Mouse (Mus musculus) kidney, embryonic 16.5 days (tissue): ENCODE measurements at regions not wholly inside any gene's neighbourhood (a gene's known extent, or its start where the extent isn't known, plus 50 kb on each side); places are given as distances from the start of the nearest gene placed in this dataset.

Experiments
- ATAC-seq: fragments of 200-750 bp; cut with Nextera tagmentation; 2 replicates; pipeline ENCODE4 v1.8.0; 2017; ENCODE audit warnings: moderate TSS enrichment; ENCODE audit not compliant: low FRiP score, low TSS enrichment
- H3K27ac ChIP-seq: fragments of 300-500 bp; sonication (generic); 2 replicates; pipeline ENCODE4 v1.5.1; 2014; ENCODE audit warnings: low read length
- H3K27me3 ChIP-seq: fragments of 300-500 bp; sonication (generic); 2 replicates; pipeline ENCODE4 v1.6.1; 2014; ENCODE audit warnings: low read length, control low read depth, mixed read lengths; ENCODE audit not compliant: insufficient read depth
- H3K36me3 ChIP-seq: fragments of 300-500 bp; sonication (generic); 2 replicates; pipeline ENCODE4 v1.6.1; 2014; ENCODE audit warnings: low read length, control low read depth, mixed read lengths; ENCODE audit not compliant: insufficient read depth
- H3K4me1 ChIP-seq: fragments of 300-500 bp; sonication (generic); 2 replicates; pipeline ENCODE4 v1.6.1; 2014; ENCODE audit warnings: low read length, control low read depth, mixed read lengths; ENCODE audit not compliant: insufficient read depth
- H3K4me2 ChIP-seq: fragments of 300-500 bp; sonication (generic); replicated peaks from 2 replicates; pipeline ENCODE4 v1.6.1; 2014; ENCODE audit warnings: low read depth, low read length
- H3K4me3 ChIP-seq: fragments of 300-500 bp; sonication (generic); 2 replicates; pipeline ENCODE4 v1.5.1; 2014; ENCODE audit warnings: mild to moderate bottlenecking, low read length
- H3K9ac ChIP-seq: fragments of 300-500 bp; sonication (generic); replicated peaks from 2 replicates; pipeline ENCODE4 v1.6.1; 2014; ENCODE audit warnings: low read length
- H3K9me3 ChIP-seq: fragments of 300-500 bp; sonication (generic); 2 replicates; pipeline ENCODE4 v1.6.1; 2016; ENCODE audit warnings: low read length, control low read depth
- whole genome bisulfite sequencing: fragments of 180-500 bp; shearing (Covaris S2); extraction: QIAGEN DNeasy Blood & Tissue Kit; methylation state at CpG from one replicate; pipeline ENCODE4 v1.1.7; 2014; 5-methylcytosine and 5-hydroxymethylcytosine counted together

GRCm38 (mm10) chr1:183931141-183931540 is 82.0 kb upstream of the Dusp10 start:
- no peak for ATAC-seq
- Histone ChIP-seq H3K9me3 (no peaks in the 10 kb centered on the region), H3K9ac (no peak overlapping the region), H3K27me3 (no peaks in the 10 kb centered on the region), H3K36me3 (no peaks in the 10 kb centered on the region), H3K4me2 (no peak overlapping the region), H3K27ac (no peak overlapping the region), H3K4me1 (no peaks in the 10 kb centered on the region), H3K4me3 (no peak overlapping the region)
- WGBS, result 72% methylated on average over 3 of the region's 3 CpGs

- H3K4me1 ChIP-seq, result no peaks in the 10 kb centered on the region
- no peak overlapping the region for H3K9ac ChIP-seq
- ATAC-seq, result no peak
- H3K27me3 ChIP-seq, result no peaks in the 10 kb centered on the region
- no peak overlapping the region for H3K27ac ChIP-seq
- 51% methylated on average over 2 of the region's 2 CpGs for WGBS
- no peaks in the 10 kb centered on the region for H3K9me3 ChIP-seq
- H3K36me3 ChIP-seq, result no peaks in the 10 kb centered on the region
- H3K4me2 ChIP-seq, result no peak overlapping the region
- no peak overlapping the region for H3K4me3 ChIP-seq
Measured at GRCm38 (mm10) chr1:183933845-183934244, 79.3 kb upstream of the Dusp10 start.

GRCm38 (mm10) chr1:183937166-183937565 is 75.9 kb upstream of the Dusp10 start:
- Histone ChIP-seq H3K27me3 (no peaks in the 10 kb centered on the region), H3K27ac (no peak overlapping the region), H3K9ac (no peak overlapping the region), H3K9me3 (no peaks in the 10 kb centered on the region), H3K4me3 (no peak overlapping the region), H3K36me3 (no peaks in the 10 kb centered on the region), H3K4me2 (no peak overlapping the region), H3K4me1 (no peaks in the 10 kb centered on the region)
- ATAC-seq, result no peak
- 90% methylated on average over 11 of the region's 11 CpGs for WGBS

GRCm38 (mm10) chr1:183938361-183938760 is 74.7 kb upstream of the Dusp10 start:
- Histone ChIP-seq H3K9ac (no peak overlapping the region), H3K27ac (no peak overlapping the region), H3K36me3 (no peaks in the 10 kb centered on the region), H3K9me3 (no peaks in the 10 kb centered on the region), H3K4me1 (no peaks in the 10 kb centered on the region), H3K4me2 (no peak overlapping the region), H3K4me3 (no peak overlapping the region), H3K27me3 (no peaks in the 10 kb centered on the region)
- no peak for ATAC-seq
- WGBS, result 69% methylated on average over 6 of the region's 6 CpGs

GRCm38 (mm10) chr1:183940706-183941105 is 72.4 kb upstream of the Dusp10 start:
- Histone ChIP-seq H3K4me2 (no peak overlapping the region), H3K36me3 (no peaks in the 10 kb centered on the region), H3K4me3 (no peak overlapping the region), H3K27me3 (no peaks in the 10 kb centered on the region), H3K9ac (no peak overlapping the region), H3K4me1 (no peaks in the 10 kb centered on the region), H3K27ac (no peak overlapping the region), H3K9me3 (no peaks in the 10 kb centered on the region)
- ATAC-seq, result no peak
- WGBS, result 92% methylated on average over 2 of the region's 2 CpGs

- WGBS, result 81% methylated on average over 8 of the region's 8 CpGs
- H3K4me1 ChIP-seq, result no peaks in the 10 kb centered on the region
- H3K27me3 ChIP-seq, result no peaks in the 10 kb centered on the region
- H3K4me2 ChIP-seq, result no peak overlapping the region
- no peak for ATAC-seq
- H3K9ac ChIP-seq, result no peak overlapping the region
- no peak overlapping the region for H3K4me3 ChIP-seq
- no peaks in the 10 kb centered on the region for H3K36me3 ChIP-seq
- no peaks in the 10 kb centered on the region for H3K9me3 ChIP-seq
- H3K27ac ChIP-seq, result no peak overlapping the region
Measured at GRCm38 (mm10) chr1:183946241-183946640, 66.9 kb upstream of the Dusp10 start.

GRCm38 (mm10) chr1:183947066-183947465 is 66.0 kb upstream of the Dusp10 start:
- no peaks in the 10 kb centered on the region for H3K27me3 ChIP-seq
- no peaks in the 10 kb centered on the region for H3K9me3 ChIP-seq
- no peak for ATAC-seq
- no peaks in the 10 kb centered on the region for H3K36me3 ChIP-seq
- no peaks in the 10 kb centered on the region for H3K4me1 ChIP-seq
- no peak overlapping the region for H3K4me2 ChIP-seq
- no peak overlapping the region for H3K4me3 ChIP-seq
- H3K9ac ChIP-seq, result no peak overlapping the region
- 81% methylated on average over 5 of the region's 5 CpGs for WGBS
- no peak overlapping the region for H3K27ac ChIP-seq

GRCm38 (mm10) chr1:183949205-183949604 is 63.9 kb upstream of the Dusp10 start:
- Histone ChIP-seq H3K4me2 (no peak overlapping the region), H3K9me3 (no peaks in the 10 kb centered on the region), H3K9ac (no peak overlapping the region), H3K27ac (no peak overlapping the region), H3K4me1 (no peaks in the 10 kb centered on the region), H3K4me3 (no peak overlapping the region), H3K27me3 (no peaks in the 10 kb centered on the region), H3K36me3 (no peaks in the 10 kb centered on the region)
- ATAC-seq, result no peak
- WGBS, result 73% methylated on average over 4 of the region's 4 CpGs

- H3K9me3 ChIP-seq, result no peaks in the 10 kb centered on the region
- no peaks in the 10 kb centered on the region for H3K4me1 ChIP-seq
- H3K4me3 ChIP-seq, result no peak overlapping the region
- H3K27ac ChIP-seq, result no peak overlapping the region
- H3K36me3 ChIP-seq, result no peaks in the 10 kb centered on the region
- ATAC-seq, result no peak
- H3K27me3 ChIP-seq, result no peaks in the 10 kb centered on the region
- H3K4me2 ChIP-seq, result no peak overlapping the region
- 94% methylated on average over 2 of the region's 2 CpGs for WGBS
- H3K9ac ChIP-seq, result no peak overlapping the region
Measured at GRCm38 (mm10) chr1:183954086-183954485, 59.0 kb upstream of the Dusp10 start.

GRCm38 (mm10) chr1:183956391-183956790 is 56.7 kb upstream of the Dusp10 start:
- H3K27ac ChIP-seq, result no peak overlapping the region
- H3K4me1 ChIP-seq, result no peaks in the 10 kb centered on the region
- H3K27me3 ChIP-seq, result no peaks in the 10 kb centered on the region
- no peaks in the 10 kb centered on the region for H3K36me3 ChIP-seq
- ATAC-seq, result no peak
- H3K4me2 ChIP-seq, result no peak overlapping the region
- 67% methylated on average over 3 of the region's 3 CpGs for WGBS
- no peak overlapping the region for H3K9ac ChIP-seq
- no peaks in the 10 kb centered on the region for H3K9me3 ChIP-seq
- H3K4me3 ChIP-seq, result no peak overlapping the region

GRCm38 (mm10) chr1:183961383-183961782 is 51.7 kb upstream of the Dusp10 start:
- no peak for ATAC-seq
- H3K27ac ChIP-seq, result no peak overlapping the region
- 71% methylated on average over 2 of the region's 2 CpGs for whole genome bisulfite sequencing

More at GRCm38 (mm10) chr1:183961383-183961782, 51.7 kb upstream of the Dusp10 start:
- no peaks in the 10 kb centered on the region for H3K36me3 ChIP-seq
- H3K4me2 ChIP-seq, result no peak overlapping the region
- H3K4me1 ChIP-seq, result no peaks in the 10 kb centered on the region
- no peaks in the 10 kb centered on the region for H3K27me3 ChIP-seq
- no peak overlapping the region for H3K9ac ChIP-seq
- H3K9me3 ChIP-seq, result no peaks in the 10 kb centered on the region
- no peak overlapping the region for H3K4me3 ChIP-seq
